Mouse (Mus musculus): Measurements from ENCODE around the gene Astn2.
"Not testable (repeated sequence)": the region's sequence is repeated elsewhere in the genome, so short reads cannot be mapped to it uniquely, and the experiment has no call there.

Gene Astn2

GRCm38 (mm10) chr4:65762116-65762515, 642.3 kb downstream of the Astn2 start:
- DNase-seq (ENCODE audit: low read depth, low spot score) = no peak

- DNase-seq (ENCODE audit: low read depth, low spot score) = no peak
Measured at GRCm38 (mm10) chr4:65761658-65762057, 642.8 kb downstream of the Astn2 start.

- no peak for DNase-seq (ENCODE audit: low read depth, low spot score)
Measured at GRCm38 (mm10) chr4:65758875-65759201, 645.6 kb downstream of the Astn2 start.

- no peak for DNase-seq (ENCODE audit: low read depth, low spot score)
Measured at GRCm38 (mm10) chr4:65758174-65758874, 646.1 kb downstream of the Astn2 start.

- no peak for DNase-seq (ENCODE audit: low read depth, low spot score)
Measured at GRCm38 (mm10) chr4:65752941-65753340, 651.5 kb downstream of the Astn2 start.

GRCm38 (mm10) chr4:65744788-65745187, 659.6 kb downstream of the Astn2 start:
- no peak for DNase-seq (ENCODE audit: low read depth, low spot score)

GRCm38 (mm10) chr4:65744088-65744610, 660.3 kb downstream of the Astn2 start:
- no peak for DNase-seq (ENCODE audit: low read depth, low spot score)

GRCm38 (mm10) chr4:65743160-65743691, 661.2 kb downstream of the Astn2 start:
- no peak for DNase-seq (ENCODE audit: low read depth, low spot score)

- no peak for DNase-seq (ENCODE audit: low read depth, low spot score)
Measured at GRCm38 (mm10) chr4:65724414-65724813, 680.0 kb downstream of the Astn2 start.

- no peak for DNase-seq (ENCODE audit: low read depth, low spot score)
Measured at GRCm38 (mm10) chr4:65719610-65720009, 684.8 kb downstream of the Astn2 start.

GRCm38 (mm10) chr4:65717899-65718298, 686.5 kb downstream of the Astn2 start:
- no peak for DNase-seq (ENCODE audit: low read depth, low spot score)

GRCm38 (mm10) chr4:65716086-65716485, 688.3 kb downstream of the Astn2 start:
- DNase-seq (ENCODE audit: low read depth, low spot score) = no peak

- no peak for DNase-seq (ENCODE audit: low read depth, low spot score)
Measured at GRCm38 (mm10) chr4:65711678-65712077, 692.7 kb downstream of the Astn2 start.

GRCm38 (mm10) chr4:65710623-65711022, 693.8 kb downstream of the Astn2 start:
- DNase-seq (ENCODE audit: low read depth, low spot score) = no peak

- DNase-seq (ENCODE audit: low read depth, low spot score) = no peak
Measured at GRCm38 (mm10) chr4:65701848-65702247, 702.6 kb downstream of the Astn2 start.

GRCm38 (mm10) chr4:65699743-65700361, 704.6 kb downstream of the Astn2 start:
- no peak for DNase-seq (ENCODE audit: low read depth, low spot score)

GRCm38 (mm10) chr4:65695241-65695640, 709.2 kb downstream of the Astn2 start:
- no peak for DNase-seq (ENCODE audit: low read depth, low spot score)

- no peak for DNase-seq (ENCODE audit: low read depth, low spot score)
Measured at GRCm38 (mm10) chr4:65694011-65694410, 710.4 kb downstream of the Astn2 start.

GRCm38 (mm10) chr4:65687006-65687723, 717.2 kb downstream of the Astn2 start:
- DNase-seq (ENCODE audit: low read depth, low spot score) = no peak

GRCm38 (mm10) chr4:65686258-65687005, 718.0 kb downstream of the Astn2 start:
- DNase-seq (ENCODE audit: low read depth, low spot score) = no peak

GRCm38 (mm10) chr4:65684401-65684800, 720.0 kb downstream of the Astn2 start:
- DNase-seq (ENCODE audit: low read depth, low spot score) = no peak

- DNase-seq (ENCODE audit: low read depth, low spot score) = not testable (repeated sequence)
Measured at GRCm38 (mm10) chr4:65679786-65680185, 724.6 kb downstream of the Astn2 start.

Measured in c-Kit-negative CD71-positive TER-119-positive erythroid progenitor cells, embryonic 14.5 days (primary cell).